Mouse (Mus musculus) neural tube, embryonic 11.5 days (tissue): Measurements from ENCODE around the gene Aqp1. TPM values are rescaled to one million over a fixed set of nuclear protein-coding genes. Genes with fewer than 3 reads are reported as not detected.

Source experiments
- ATAC-seq: fragments of 200-750 bp; cut with Nextera tagmentation; 2 replicates; pipeline ENCODE4 v1.8.0; 2017; ENCODE audit warnings: moderate number of reproducible peaks, mild to moderate bottlenecking, moderate TSS enrichment, moderate library complexity; ENCODE audit not compliant: insufficient read depth, low FRiP score, low TSS enrichment
- DNase-seq: peaks from one replicate; pipeline ENCODE4 v3.0.0-alpha.2; 2015; ENCODE audit warnings: low spot score
- H3K27ac ChIP-seq: fragments of 300-500 bp; sonication (generic); 2 replicates; pipeline ENCODE4 v1.5.1; 2014; ENCODE audit warnings: low read depth, mild to moderate bottlenecking, low read length
- H3K27me3 ChIP-seq: fragments of 300-500 bp; sonication (generic); 2 replicates; pipeline ENCODE4 v1.6.1; 2014; ENCODE audit warnings: mild to moderate bottlenecking, low read length, mixed read lengths; ENCODE audit not compliant: control insufficient read depth, insufficient read depth
- H3K36me3 ChIP-seq: fragments of 300-500 bp; sonication (generic); 2 replicates; pipeline ENCODE4 v1.6.1; 2014; ENCODE audit warnings: mild to moderate bottlenecking, low read length, moderate library complexity, mixed read lengths; ENCODE audit not compliant: control insufficient read depth, insufficient read depth
- H3K4me1 ChIP-seq: fragments of 300-500 bp; sonication (generic); 2 replicates; pipeline ENCODE4 v1.6.1; 2014; ENCODE audit warnings: low read length, mixed read lengths; ENCODE audit not compliant: control insufficient read depth, insufficient read depth
- H3K4me2 ChIP-seq: fragments of 300-500 bp; sonication (generic); 2 replicates; pipeline ENCODE4 v1.6.1; 2014; ENCODE audit warnings: low read depth, mild to moderate bottlenecking, moderate library complexity
- H3K4me3 ChIP-seq: fragments of 300-500 bp; sonication (generic); 2 replicates; pipeline ENCODE4 v1.5.1; 2014; ENCODE audit warnings: low read depth, low read length
- H3K9ac ChIP-seq: fragments of 300-500 bp; sonication (generic); 2 replicates; pipeline ENCODE4 v1.6.1; 2014; ENCODE audit warnings: mild to moderate bottlenecking, low read length
- H3K9me3 ChIP-seq: fragments of 300-500 bp; sonication (generic); 2 replicates; pipeline ENCODE4 v1.6.1; 2016; ENCODE audit warnings: low read length; ENCODE audit not compliant: control insufficient read depth
- WGBS: fragments of 180-500 bp; shearing (Covaris S2); extraction: QIAGEN DNeasy Blood & Tissue Kit; methylation state at CpG from one replicate; pipeline ENCODE4 v1.1.7; 2014; 5-methylcytosine and 5-hydroxymethylcytosine counted together
- microRNA-seq: library from miRNA; unstranded; fragments of <30 nt; microRNA quantifications from one replicate; pipeline ENCODE4, GENCODE M21; 2016
- polyA plus RNA-seq: library from polyadenylated mRNA; unstranded; fragments of >200 nt; fragmentation: Nextera tagmentation; extraction: Ambion mirVana; gene quantifications from 2 replicates; pipeline ENCODE4 v1.2.1, GENCODE M21; 2014

Aqp1 gene
- polyA plus RNA-seq, 1 experiment from 2014 or later = 0.08 TPM

- H3K36me3 ChIP-seq = no peaks in the 10 kb centered on the region
- no peaks in the 10 kb centered on the region for H3K27me3 ChIP-seq
- ATAC-seq (0 out of 2 replicates have a peak, but pooled peaks have one; percentile 19), DNase-seq (peak; percentile 45)
- no peak overlapping the region for H3K4me3 ChIP-seq
- H3K27ac ChIP-seq = no peak overlapping the region
- 69% methylated on average over 11 of the region's 11 CpGs for WGBS
- H3K4me1 ChIP-seq = peaks cover 7% of the 10 kb centered on the region
- H3K9me3 ChIP-seq = no peaks in the 10 kb centered on the region
- no peak overlapping the region for H3K4me2 ChIP-seq
- no peak overlapping the region for H3K9ac ChIP-seq
Measured at GRCm38 (mm10) chr6:55396622-55397041, 60.4 kb downstream of the Aqp1 start.

Small RNA genes within 50 kb of the gene (microRNA-seq; reads per million reads assigned to microRNA genes)
- not detected for gene Gm25458

Other genes starting within 250 kb of the Aqp1 start
- 0.29 and 0.69 TPM in 2 replicates for gene Crhr2, start 203.4 kb upstream of the Aqp1 start, polyA plus RNA-seq
- gene Inmt, start 161.4 kb upstream of the Aqp1 start, polyA plus RNA-seq = not detected in 2 replicates
- 13.7 and 14.4 TPM in 2 replicates for gene Mindy4, start 133.0 kb upstream of the Aqp1 start, polyA plus RNA-seq
- not detected in 2 replicates for gene Ghrhr, start 39.9 kb downstream of the Aqp1 start, polyA plus RNA-seq
- 18.1 and 18.3 TPM in 2 replicates for gene Adcyap1r1, start 115.5 kb downstream of the Aqp1 start, polyA plus RNA-seq